Mouse (Mus musculus): ENCODE results near the gene Rilpl1. TPM values are rescaled to one million over a fixed set of nuclear protein-coding genes. Genes with fewer than 3 reads are reported as not detected.
"Not testable (repeated sequence)": the region's sequence is repeated elsewhere in the genome, so short reads cannot be mapped to it uniquely, and the experiment has no call there.

Gene Rilpl1
- polyA plus RNA-seq, 1 experiment from 2014 or later = 9.8 TPM

DNA sequence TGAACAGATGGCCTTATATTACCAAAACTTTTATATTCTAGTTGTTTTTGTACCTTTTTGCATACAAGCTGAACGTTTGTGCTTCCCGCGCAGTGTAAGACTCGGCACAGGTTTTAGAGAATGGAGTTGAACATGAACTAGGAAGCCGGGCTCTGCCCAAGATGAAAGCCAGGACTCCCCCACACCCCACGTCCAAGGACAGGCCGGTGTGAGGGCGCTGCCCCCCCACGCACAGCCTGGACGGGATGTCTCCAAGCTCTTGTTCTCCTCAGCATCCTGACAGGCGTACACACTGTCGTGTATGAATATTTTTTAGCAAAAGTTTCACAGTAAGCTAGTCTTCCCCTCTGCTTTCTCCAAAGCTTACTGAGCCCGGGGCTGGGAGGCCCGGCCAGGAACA lies 70.3 kb downstream of the Rilpl1 start:
- not testable (repeated sequence) for H3K4me3 ChIP-seq (ENCODE audit: low read depth, low read length); H3K4me1 ChIP-seq (replicated peaks; ENCODE audit: control insufficient read depth, insufficient read depth, low read length); H3K27me3 ChIP-seq (replicated peaks; ENCODE audit: control insufficient read depth, insufficient read depth, low read length); DNase-seq (ENCODE audit: low spot score); H3K4me2 ChIP-seq; H3K9ac ChIP-seq (ENCODE audit: low read depth, low read length); ATAC-seq (replicated peaks; ENCODE audit: low FRiP score); H3K27ac ChIP-seq (ENCODE audit: low read depth, low read length); H3K9me3 ChIP-seq (ENCODE audit: control insufficient read depth, low read length)
- 90% methylated on average over 14 of the region's 14 CpGs for WGBS
- H3K36me3 ChIP-seq (ENCODE audit: control insufficient read depth, insufficient read depth, low read length) = peaks cover 50% of the 10 kb centered on the region

DNA sequence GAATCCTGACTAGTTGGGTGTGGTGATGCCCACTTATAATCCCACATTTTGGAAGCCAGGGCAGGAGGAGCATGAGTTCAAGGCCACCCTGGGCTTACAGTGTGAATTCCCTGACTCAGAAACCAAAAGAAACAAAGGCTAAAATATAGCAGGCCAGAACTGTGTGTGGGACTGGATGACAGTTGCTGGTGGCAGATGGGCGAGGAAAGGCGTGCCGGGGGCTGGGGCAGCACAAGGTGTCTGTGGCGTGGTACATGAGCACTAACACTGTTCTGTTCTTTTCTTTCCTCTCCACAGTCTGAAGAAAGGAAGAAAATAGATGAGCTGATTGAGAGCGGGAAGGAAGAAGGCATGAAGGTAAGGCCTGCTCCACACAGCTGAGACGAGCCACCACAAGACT lies 74.4 kb downstream of the Rilpl1 start:
- Histone ChIP-seq H3K9ac (ENCODE audit: low read depth, low read length) (no peak overlapping the region), H3K9me3 (ENCODE audit: control insufficient read depth, low read length) (no peaks in the 10 kb centered on the region), H3K4me1 (replicated peaks; ENCODE audit: control insufficient read depth, insufficient read depth, low read length) (no peaks in the 10 kb centered on the region; the same call in 1 of the 2 replicates), H3K36me3 (ENCODE audit: control insufficient read depth, insufficient read depth, low read length) (peaks cover 67% of the 10 kb centered on the region), H3K4me2 (no peak overlapping the region), H3K27ac (ENCODE audit: low read depth, low read length) (no peak overlapping the region), H3K4me3 (ENCODE audit: low read depth, low read length) (no peak overlapping the region), H3K27me3 (replicated peaks; ENCODE audit: control insufficient read depth, insufficient read depth, low read length) (no peaks in the 10 kb centered on the region)
- 93% methylated on average over 6 of the region's 6 CpGs for WGBS
- DNase-seq (ENCODE audit: low spot score) (no peak), ATAC-seq (replicated peaks; ENCODE audit: low FRiP score) (no peak)

DNA sequence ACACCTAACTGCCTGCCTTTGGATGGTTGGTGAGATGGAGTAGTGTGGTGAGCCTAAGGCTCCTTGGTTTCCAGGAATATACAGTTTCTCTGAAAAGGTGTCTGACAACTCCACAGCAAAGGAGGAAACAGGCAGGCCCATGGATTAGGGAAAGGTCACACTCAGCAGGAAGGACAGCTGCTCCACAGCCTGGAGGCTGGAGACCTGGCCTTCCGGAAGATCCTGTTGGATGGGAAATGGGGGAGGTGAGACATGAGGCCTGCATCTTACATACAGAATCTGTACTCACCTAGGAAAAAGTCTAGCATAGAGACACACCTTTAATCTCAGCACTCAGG lies 77.1 kb downstream of the Rilpl1 start:
- H3K4me2 ChIP-seq = no peak overlapping the region
- no peak overlapping the region for H3K4me3 ChIP-seq (ENCODE audit: low read depth, low read length)
- peaks cover 77% of the 10 kb centered on the region for H3K36me3 ChIP-seq (ENCODE audit: control insufficient read depth, insufficient read depth, low read length)
- ATAC-seq (replicated peaks; ENCODE audit: low FRiP score) = no peak
- no peak overlapping the region for H3K27ac ChIP-seq (ENCODE audit: low read depth, low read length)
- H3K27me3 ChIP-seq (replicated peaks; ENCODE audit: control insufficient read depth, insufficient read depth, low read length) = no peaks in the 10 kb centered on the region
- WGBS = 81% methylated on average over 1 of the region's 1 CpGs
- H3K9ac ChIP-seq (ENCODE audit: low read depth, low read length) = no peak overlapping the region
- H3K4me1 ChIP-seq (replicated peaks; ENCODE audit: control insufficient read depth, insufficient read depth, low read length) = peaks cover 22% of the 10 kb centered on the region
- H3K9me3 ChIP-seq (ENCODE audit: control insufficient read depth, low read length) = no peaks in the 10 kb centered on the region
- DNase-seq (ENCODE audit: low spot score) = no peak

DNA sequence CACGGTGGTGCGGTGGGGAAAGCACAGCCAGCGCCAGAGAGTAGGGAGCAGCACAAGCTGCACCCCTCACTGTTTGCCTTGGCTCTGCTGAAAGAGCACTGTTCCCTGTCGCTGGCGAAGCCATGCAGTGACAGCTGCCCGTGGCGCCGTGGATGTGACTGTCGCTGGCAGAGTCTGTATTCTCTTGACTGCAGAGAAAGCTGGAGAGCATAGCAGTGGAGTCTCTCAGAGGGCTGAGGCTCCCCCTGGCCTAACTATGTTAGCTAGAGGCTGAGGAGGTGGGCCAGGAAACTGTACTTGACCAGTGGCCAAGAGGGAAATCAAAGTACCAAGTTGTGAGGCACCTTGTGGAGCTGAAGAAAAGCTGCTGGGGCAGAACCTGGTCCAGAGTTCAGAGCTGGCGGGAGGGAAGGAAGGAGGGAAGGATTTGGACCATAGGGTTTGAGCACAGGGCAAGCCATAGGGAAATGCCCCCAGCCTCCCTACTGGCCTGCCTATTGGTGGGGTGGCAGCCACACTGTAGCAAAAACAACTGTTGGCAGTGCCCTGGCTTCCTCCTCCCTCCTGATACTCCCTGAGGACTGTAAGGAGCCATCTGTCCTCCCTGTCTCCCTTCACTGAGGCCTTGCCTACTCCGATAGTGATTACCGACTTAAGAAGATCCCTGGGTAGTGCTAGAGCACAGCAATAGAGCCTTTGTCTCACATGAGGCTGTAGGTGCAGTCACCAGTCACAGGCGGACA lies 77.7 kb downstream of the Rilpl1 start:
- no peak for ATAC-seq (replicated peaks; ENCODE audit: low FRiP score)
- peak overlapping the region; percentile 17; the same call in 1 of the 2 replicates for H3K9ac ChIP-seq (ENCODE audit: low read depth, low read length)
- no peaks in the 10 kb centered on the region for H3K9me3 ChIP-seq (ENCODE audit: control insufficient read depth, low read length)
- no peaks in the 10 kb centered on the region for H3K27me3 ChIP-seq (replicated peaks; ENCODE audit: control insufficient read depth, insufficient read depth, low read length)
- H3K4me3 ChIP-seq (ENCODE audit: low read depth, low read length) = no peak overlapping the region
- peaks cover 78% of the 10 kb centered on the region for H3K36me3 ChIP-seq (ENCODE audit: control insufficient read depth, insufficient read depth, low read length)
- DNase-seq (ENCODE audit: low spot score) = no peak
- H3K4me1 ChIP-seq (replicated peaks; ENCODE audit: control insufficient read depth, insufficient read depth, low read length) = peaks cover 26% of the 10 kb centered on the region
- no peak overlapping the region for H3K4me2 ChIP-seq
- no peak overlapping the region; the same call in 1 of the 2 replicates for H3K27ac ChIP-seq (ENCODE audit: low read depth, low read length)
- 88% methylated on average over 13 of the region's 13 CpGs for WGBS

DNA sequence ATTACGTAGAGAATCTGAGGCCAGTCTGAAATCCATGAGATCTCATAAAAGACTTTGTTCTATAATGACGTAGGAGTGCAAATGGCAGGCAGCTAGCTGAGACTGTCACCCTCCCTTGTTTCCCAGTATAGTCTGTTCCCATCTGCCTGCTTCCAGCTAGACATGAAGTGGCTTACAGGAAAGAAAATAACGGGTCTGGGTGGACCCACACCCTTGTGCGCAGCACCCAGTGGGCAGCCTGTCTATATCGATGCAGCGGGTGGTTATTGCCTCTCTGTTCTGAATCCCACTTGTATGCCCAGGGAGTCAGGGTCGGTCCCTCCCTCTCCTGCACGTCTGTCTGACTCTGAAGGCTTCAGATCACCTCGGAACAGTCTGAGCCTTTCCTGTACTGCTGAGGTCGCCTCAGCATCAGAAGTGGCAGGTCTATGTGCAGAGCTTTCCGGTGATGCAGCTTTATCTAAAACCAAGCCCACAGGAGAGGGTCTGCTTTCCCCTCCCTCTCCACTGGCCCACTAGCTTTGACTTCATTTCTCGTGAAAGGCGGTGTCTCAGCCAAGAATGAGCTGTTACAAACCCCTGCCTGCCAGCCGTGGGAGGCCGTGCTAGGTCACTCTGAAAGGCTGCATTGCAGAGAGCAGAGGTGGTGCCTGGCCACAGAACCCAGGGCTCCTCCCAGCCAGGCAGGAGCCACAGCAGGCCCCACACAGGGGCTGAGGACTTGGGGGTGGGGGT lies 78.5 kb downstream of the Rilpl1 start:
- 83% methylated on average over 15 of the region's 15 CpGs for WGBS
- H3K4me2 ChIP-seq = no peak overlapping the region
- no peaks in the 10 kb centered on the region for H3K27me3 ChIP-seq (replicated peaks; ENCODE audit: control insufficient read depth, insufficient read depth, low read length)
- ATAC-seq (replicated peaks; ENCODE audit: low FRiP score) (no peak), DNase-seq (ENCODE audit: low spot score) (no peak)
- peak overlapping the region; percentile 17; the same call in 1 of the 2 replicates for H3K9ac ChIP-seq (ENCODE audit: low read depth, low read length)
- no peaks in the 10 kb centered on the region for H3K9me3 ChIP-seq (ENCODE audit: control insufficient read depth, low read length)
- H3K36me3 ChIP-seq (ENCODE audit: control insufficient read depth, insufficient read depth, low read length) = peaks cover 76% of the 10 kb centered on the region
- H3K4me1 ChIP-seq (replicated peaks; ENCODE audit: control insufficient read depth, insufficient read depth, low read length) = peaks cover 31% of the 10 kb centered on the region
- H3K4me3 ChIP-seq (ENCODE audit: low read depth, low read length) = no peak overlapping the region
- H3K27ac ChIP-seq (ENCODE audit: low read depth, low read length) = no peak overlapping the region; the same call in 1 of the 2 replicates

DNA sequence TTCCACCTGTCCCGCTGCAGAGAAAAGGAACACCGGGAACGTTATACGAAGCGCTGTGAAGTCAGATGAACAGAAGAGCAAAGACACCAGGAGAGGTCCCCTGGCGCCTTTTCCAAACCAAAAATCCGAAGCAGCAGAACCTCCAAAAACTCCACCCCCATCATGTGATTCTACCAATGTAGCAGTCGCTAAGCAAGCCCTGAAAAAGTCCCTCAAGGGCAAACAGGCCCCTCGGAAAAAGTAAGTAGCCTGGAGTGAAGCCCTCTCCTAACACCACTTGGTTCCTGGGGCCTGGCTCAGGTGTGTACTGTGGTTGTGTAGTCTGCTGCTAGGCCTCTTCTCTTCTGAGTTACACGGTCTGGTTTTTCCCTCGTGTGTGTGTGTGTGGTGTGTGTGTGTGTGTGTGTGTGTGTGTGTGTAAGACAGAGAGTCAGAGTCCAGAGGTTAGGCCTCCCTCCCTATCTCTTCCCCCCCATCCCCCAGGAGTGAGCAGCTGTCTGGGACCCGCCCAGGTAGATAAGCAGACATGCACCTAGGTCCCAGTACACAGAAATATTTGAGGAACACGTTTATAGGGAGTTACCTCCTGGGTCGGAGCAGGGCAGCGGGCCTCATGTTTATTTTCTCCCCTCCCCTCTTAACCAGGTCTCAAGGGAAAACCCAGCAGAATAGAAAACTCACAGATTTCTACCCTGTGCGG lies 80.4 kb downstream of the Rilpl1 start:
- Histone ChIP-seq H3K4me3 (ENCODE audit: low read depth, low read length) (no peak overlapping the region), H3K4me2 (peak overlapping the region; percentile 24), H3K4me1 (replicated peaks; ENCODE audit: control insufficient read depth, insufficient read depth, low read length) (peaks cover 40% of the 10 kb centered on the region), H3K36me3 (ENCODE audit: control insufficient read depth, insufficient read depth, low read length) (peaks cover 65% of the 10 kb centered on the region), H3K9me3 (ENCODE audit: control insufficient read depth, low read length) (no peaks in the 10 kb centered on the region), H3K27ac (ENCODE audit: low read depth, low read length) (peak overlapping the region; percentile 44), H3K27me3 (replicated peaks; ENCODE audit: control insufficient read depth, insufficient read depth, low read length) (no peaks in the 10 kb centered on the region), H3K9ac (ENCODE audit: low read depth, low read length) (peak overlapping the region; percentile 40)
- DNase-seq (ENCODE audit: low spot score) (no peak), ATAC-seq (replicated peaks; ENCODE audit: low FRiP score) (peak; percentile 22; the same call in 1 of the 2 replicates)
- WGBS = 74% methylated on average over 16 of the region's 16 CpGs

DNA sequence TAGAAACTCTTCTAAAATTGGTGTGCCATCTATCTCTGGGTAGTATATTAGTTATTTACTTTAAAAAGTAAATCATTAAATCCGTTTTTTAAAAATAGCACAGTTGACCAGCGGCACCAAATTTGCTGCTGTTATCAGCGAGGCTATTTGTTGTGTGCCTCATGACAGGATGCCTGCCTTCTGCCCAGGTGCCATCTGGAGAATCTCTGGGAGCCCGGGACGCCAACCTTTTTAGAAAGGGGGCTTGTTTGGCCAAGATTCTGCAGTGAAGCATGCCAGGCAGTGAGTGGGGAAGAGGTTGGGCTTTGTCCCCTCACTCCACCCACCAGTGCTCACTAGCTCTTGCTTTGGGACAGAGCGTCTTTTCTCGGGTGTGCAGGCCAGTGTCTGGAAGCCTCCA lies 81.1 kb downstream of the Rilpl1 start:
- Histone ChIP-seq H3K36me3 (ENCODE audit: control insufficient read depth, insufficient read depth, low read length) (peaks cover 63% of the 10 kb centered on the region), H3K9me3 (ENCODE audit: control insufficient read depth, low read length) (no peaks in the 10 kb centered on the region), H3K4me2 (peak overlapping the region; percentile 24; the same call in 1 of the 2 replicates), H3K27me3 (replicated peaks; ENCODE audit: control insufficient read depth, insufficient read depth, low read length) (no peaks in the 10 kb centered on the region), H3K9ac (ENCODE audit: low read depth, low read length) (peak overlapping the region; percentile 40), H3K4me3 (ENCODE audit: low read depth, low read length) (no peak overlapping the region), H3K27ac (ENCODE audit: low read depth, low read length) (peak overlapping the region; percentile 44; the same call in 1 of the 2 replicates), H3K4me1 (replicated peaks; ENCODE audit: control insufficient read depth, insufficient read depth, low read length) (peaks cover 40% of the 10 kb centered on the region)
- DNase-seq (ENCODE audit: low spot score) = no peak
- WGBS = 84% methylated on average over 7 of the region's 7 CpGs
- no peak for ATAC-seq (replicated peaks; ENCODE audit: low FRiP score)

DNA sequence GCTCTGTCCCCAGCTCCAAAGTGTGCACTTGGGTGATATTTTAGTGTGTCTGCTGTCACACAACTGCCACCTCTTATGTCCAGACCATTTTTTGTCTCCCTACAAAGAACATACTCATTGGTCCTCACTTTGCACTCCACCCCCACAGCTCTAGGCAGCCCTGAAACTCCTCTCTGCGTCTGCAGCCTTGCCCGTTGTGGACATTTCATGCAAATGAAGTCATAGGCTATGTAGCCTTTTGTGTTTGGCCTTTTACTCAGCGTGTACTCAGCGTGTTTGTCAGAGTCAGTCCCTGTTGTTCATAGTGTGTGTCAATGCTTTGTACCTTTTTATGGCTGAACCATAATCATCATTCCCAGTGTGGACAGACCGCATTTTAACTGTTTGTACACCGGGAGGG lies 81.7 kb downstream of the Rilpl1 start:
- Histone ChIP-seq H3K36me3 (ENCODE audit: control insufficient read depth, insufficient read depth, low read length) (peaks cover 60% of the 10 kb centered on the region), H3K4me3 (ENCODE audit: low read depth, low read length) (no peak overlapping the region), H3K4me1 (replicated peaks; ENCODE audit: control insufficient read depth, insufficient read depth, low read length) (peaks cover 44% of the 10 kb centered on the region), H3K9ac (ENCODE audit: low read depth, low read length) (peak overlapping the region; percentile 35; the same call in 1 of the 2 replicates), H3K4me2 (no peak overlapping the region; the same call in 1 of the 2 replicates), H3K9me3 (ENCODE audit: control insufficient read depth, low read length) (no peaks in the 10 kb centered on the region), H3K27me3 (replicated peaks; ENCODE audit: control insufficient read depth, insufficient read depth, low read length) (no peaks in the 10 kb centered on the region), H3K27ac (ENCODE audit: low read depth, low read length) (no peak overlapping the region)
- 81% methylated on average over 6 of the region's 6 CpGs for WGBS
- no peak for DNase-seq (ENCODE audit: low spot score)
- no peak for ATAC-seq (replicated peaks; ENCODE audit: low FRiP score)

All from liver, embryonic 11.5 days (tissue).